Mouse (Mus musculus): ENCODE results near the gene Hdac9.

DNA sequence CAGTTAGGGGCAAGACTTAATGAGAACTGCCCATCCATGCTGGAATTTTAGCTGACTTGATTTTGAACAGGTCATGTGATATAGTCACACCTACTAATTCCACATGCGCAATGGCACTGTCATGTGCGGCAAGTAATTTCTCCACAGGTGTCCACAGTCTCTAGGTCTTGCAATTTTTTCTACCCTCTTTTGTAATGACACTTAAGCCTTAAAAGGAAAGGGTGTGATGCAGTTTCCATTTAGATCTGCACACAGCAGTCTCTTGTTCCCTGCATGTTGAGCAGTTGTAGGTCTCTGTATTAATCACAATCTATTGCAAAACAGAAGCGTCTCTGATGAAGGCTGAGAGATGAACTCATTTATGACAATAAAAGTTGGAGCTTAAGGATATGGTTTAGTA is 234.2 kb downstream of the Hdac9 start:
- TF ChIP-seq GATA1 (IDR thresholded peaks at IDR 0.05; ENCODE audit: borderline replicate concordance, low read length) (no peak), FLI1 (IDR thresholded peaks at IDR 0.05; ENCODE audit: low read length) (no peak)
